Mouse (Mus musculus): ENCODE measurements around the gene Mmp1b.
"Not testable (repeated sequence)": the region's sequence is repeated elsewhere in the genome, so short reads cannot be mapped to it uniquely, and the experiment has no call there.

Gene Mmp1b

DNA sequence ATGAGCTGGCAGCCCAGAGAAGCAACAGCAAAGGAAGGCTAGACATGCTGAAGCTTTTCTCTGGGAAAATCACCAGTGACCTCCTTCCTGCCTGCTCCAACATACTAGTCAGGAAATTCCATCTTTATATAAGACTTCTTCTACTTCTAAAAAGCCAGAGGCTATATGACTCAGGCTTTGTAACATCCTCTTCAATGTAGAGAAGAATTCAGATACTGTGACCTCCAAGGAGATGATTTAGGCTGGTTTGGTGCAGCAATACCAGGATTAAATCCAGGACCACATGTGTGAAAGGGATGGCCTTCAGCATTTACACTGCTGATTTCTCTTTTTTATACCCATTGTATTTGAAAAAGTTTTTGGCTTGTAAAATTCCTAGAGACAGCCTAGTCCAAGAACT lies at the start of gene Mmp1b:
Gene Mmp1b (minus strand): TSS at position 101 of the 400 bp plus-strand sequence.
- DNase-seq, result no peak

DNA sequence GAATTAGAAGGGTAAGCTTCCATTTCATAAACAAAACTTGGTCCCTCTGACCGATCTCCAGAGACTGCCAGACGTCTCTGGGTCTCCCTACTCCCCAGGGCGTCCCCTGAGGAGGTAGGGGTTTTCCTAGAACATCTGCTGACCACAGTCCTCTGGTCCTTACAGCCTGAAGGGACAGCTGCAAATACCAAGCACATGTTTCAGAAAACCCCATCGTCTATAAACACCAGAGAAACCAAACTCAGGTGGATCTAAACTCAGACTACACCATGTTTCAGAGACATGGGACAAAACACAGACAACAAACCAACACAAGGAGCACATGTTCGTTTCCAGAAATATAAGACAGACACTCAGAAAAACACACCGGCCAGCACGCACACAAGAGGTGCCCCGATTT lies 8.7 kb upstream of the Mmp1b start:
- DNase-seq, result not testable (repeated sequence)

DNA sequence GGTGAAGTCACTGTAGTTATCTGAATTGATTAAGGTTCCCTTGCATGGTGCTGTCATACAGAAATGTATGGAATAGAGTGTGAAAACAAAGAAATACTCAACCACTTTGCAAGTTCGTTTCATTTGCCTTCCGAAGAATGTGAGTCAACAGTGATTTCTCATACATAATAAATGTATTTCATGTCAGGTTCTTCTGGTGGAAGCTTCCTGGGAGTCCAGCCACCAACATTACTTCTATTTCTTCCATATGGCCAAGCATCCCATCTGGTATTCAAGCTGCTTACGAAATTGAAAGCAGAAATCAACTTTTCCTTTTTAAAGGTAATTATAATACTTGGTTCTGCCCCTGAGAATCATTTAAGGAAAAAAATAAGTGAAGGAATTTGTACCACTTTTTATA lies 33.3 kb downstream of the Mmp1b start:
- DNase-seq, result no peak

DNA sequence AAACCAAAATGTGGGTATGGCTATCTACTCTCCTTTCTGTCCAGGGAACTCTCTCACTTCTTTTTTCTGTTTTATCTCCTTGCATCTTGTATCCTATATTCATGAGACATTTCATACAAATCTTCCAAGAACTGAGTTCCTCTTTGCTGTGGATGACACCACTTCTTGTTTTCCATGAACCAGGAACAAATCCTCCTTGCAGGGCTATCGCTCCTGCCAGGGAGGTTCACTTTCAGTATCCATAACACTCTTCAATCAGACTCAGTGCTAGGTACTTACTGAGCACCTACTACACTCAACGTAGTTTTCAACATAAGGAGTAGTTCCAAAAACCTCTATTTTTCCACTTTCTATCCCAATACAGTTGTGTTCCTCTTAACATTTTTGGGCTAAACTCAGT lies 42.3 kb downstream of the Mmp1b start:
- no peak for DNase-seq

DNA sequence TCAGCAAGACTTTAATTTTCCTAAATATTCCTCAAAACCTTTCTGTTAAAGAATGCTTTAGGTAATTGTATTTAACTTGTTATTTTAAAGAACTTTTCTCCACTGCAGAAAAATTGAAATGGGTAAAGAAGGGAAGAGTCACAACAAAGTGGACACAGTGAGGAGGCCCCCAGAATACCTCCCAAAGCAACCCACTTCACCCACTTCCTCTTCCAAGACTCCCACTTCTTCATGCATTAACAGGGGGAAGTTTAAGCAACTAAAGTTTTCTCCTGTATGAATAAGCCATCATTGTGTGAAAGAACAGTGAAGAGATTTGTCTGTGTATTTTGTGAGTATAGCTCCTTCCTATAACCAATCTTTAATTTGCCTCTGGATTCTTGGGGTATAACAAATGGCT lies 43.7 kb downstream of the Mmp1b start, which contains the start of gene Mmp12:
Gene Mmp12 (plus strand): TSS at position 275 of the 400 bp plus-strand sequence.
- DNase-seq, result no peak

DNA sequence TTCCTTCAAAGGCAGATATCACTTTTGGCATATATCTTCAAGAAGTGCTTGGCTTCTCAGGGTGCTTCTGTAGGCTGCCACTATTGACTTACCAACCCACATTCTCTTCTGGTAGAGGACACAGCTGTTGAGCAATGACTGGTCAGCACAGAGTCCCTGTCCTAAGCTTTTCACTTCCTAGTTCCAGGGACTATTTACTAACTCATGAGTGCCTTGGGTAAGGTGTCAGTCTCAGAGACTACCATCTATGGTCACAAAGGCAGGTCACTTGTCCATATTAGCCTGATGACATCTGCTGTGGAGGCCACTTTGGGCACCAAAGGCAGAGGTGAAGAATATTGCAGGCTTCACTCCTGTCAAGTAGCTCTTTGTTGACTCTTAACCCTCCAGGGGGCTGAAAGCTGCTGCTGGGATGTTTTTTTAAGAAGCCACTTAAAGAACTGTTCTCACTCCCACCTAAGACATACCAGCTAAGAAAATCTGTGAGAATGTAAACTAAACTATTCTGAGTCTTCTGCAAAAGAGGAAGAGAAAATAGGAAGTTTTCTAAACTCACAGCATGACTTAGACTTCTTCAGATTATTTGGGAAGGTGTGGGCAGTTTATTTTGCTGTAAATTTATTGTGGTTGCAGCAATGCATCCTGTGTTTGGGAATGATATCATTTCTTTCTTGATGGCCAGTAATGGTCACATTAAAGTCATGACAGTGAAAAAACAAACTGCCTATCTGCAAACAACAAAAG lies 50.9 kb downstream of the Mmp1b start:
- no peak for DNase-seq

DNA sequence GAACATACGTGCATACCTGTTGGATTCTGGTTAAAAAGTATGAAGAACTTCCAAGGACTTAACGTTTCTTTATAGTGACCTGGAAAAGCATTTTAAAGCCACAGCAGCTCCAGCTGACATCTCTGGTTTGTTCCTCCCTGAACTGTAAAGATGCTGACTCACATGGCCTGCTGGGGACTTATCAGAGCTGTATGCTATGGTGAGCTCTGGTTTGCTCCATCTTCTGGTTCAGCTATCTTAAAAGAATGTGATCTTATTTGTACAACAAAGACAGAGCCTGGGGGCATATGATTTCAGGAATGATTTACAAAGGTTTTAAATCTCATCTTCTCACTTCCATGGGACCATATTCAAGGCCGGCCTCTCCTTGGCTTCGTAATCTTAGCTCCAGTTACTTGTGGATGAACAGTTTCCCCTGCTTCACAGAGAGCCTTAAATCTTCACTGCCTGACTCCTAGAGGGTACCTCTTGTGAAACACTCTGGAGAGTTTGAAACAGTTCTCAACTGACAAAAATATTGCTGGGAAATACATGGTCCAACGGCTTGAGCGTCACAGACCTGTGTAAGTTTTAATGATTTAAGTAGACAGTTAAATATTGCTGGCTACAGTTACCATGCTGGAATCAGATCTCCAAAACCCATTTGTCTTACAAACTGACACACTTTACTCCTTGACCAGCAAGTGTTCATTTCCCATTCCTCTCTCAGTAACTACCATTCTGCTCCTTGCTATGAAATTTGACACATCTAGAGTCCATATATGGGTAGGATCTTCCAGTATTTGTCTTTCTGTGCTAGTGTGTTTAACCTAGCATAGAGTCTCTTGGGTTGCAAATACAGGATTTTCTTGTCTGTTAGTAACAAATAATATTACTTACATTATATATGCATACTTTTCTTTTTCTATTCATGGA lies 51.8 kb downstream of the Mmp1b start:
- no peak for DNase-seq

DNA sequence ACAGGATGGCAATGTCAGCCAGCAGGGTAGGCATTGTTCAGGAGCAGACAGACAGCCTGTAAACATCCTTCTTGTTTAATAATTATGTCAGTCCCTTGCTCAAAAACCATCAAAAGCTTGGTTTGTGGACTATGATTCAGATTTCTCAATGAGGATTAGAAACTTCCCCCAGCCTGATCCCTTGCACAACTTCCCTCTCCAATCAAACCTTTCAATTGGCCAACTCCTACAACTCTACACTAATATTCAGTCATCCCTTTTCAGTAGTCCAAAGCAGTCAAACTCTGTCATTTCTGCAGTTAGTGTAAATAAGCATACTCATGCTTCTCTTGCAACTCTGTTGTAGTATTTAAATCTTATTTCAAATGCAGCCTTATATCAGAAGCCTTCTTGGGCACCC lies 56.0 kb downstream of the Mmp1b start:
- no peak for DNase-seq
